Mouse (Mus musculus): ENCODE measurements at regions not wholly inside any gene's neighbourhood (a gene's known extent, or its start where the extent isn't known, plus 50 kb on each side); places are given as distances from the start of the nearest gene placed in this dataset.

DNA sequence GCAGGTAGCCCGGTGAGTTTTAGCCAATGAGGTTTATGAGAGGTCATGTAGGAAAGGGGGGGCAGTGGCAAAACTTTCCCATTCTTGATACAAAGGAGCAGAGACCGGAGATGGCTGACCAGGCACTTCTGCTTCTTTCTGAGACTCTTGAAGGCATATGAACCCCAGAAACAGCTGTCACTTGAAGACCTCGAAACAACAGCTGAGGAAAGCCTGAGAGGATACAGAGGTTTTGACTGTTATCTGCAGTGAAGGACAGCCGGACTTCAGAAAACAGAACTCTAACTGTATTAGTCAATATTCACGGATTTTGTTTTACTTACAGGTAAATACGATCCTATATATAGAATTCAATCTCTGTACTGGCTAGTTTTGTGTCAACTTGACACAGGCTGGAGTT, 50.0 kb upstream of the Tiparp start:
- H3K9me3 ChIP-seq (ENCODE audit: low read depth, low read length) = no peaks in the 10 kb centered on the region

DNA sequence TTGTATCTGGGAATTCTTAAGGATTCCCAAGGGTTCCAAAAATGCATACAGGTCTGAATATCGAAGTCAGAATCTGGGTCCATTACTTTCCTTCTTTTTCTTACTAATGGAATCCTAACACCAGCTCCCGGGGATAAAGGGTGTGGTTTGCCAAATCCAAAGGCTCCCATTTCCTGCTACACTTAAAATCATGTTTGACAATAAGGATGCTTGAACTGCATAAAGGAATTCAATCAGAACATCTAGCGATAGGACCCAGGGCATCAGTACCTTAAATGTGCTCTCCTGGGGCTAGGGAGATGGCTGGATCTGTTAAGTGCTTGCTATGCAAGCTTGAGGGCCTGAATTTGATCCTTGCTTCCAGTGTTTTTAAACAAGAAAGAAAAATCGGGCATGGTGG, 51.1 kb upstream of the Tiparp start:
- no peak overlapping the region for H3K9ac ChIP-seq
- DNase-seq = no peak
- no peak for TF ChIP-seq CTCF (IDR thresholded peaks at IDR 0.05; ENCODE audit: low read depth)
- H3K4me1 ChIP-seq (ENCODE audit: insufficient read depth) = 0 out of 2 replicates have a peak, but pooled peaks cover 2% of the 10 kb centered on the region
- H3K4me3 ChIP-seq (ENCODE audit: low read depth, low read length) = no peak overlapping the region
- no peak overlapping the region for H3K4me2 ChIP-seq
- no peak overlapping the region for H3K27ac ChIP-seq (ENCODE audit: low read depth)
- WGBS = 50% methylated on average over 4 of the region's 4 CpGs
- no peak for ATAC-seq (ENCODE audit: insufficient read depth)
- no peaks in the 10 kb centered on the region for H3K27me3 ChIP-seq (ENCODE audit: insufficient read depth, low read length)
- H3K36me3 ChIP-seq (ENCODE audit: insufficient read depth) = no peaks in the 10 kb centered on the region
- no peaks in the 10 kb centered on the region for H3K9me3 ChIP-seq (ENCODE audit: low read depth, low read length)

More for the DNA sequence above, 50.0 kb upstream of the Tiparp start:
- ATAC-seq (ENCODE audit: insufficient read depth) (no peak), DNase-seq (no peak)
- H3K27ac ChIP-seq (ENCODE audit: low read depth) = no peak overlapping the region
- 0 out of 2 replicates have a peak, but pooled peaks cover 2% of the 10 kb centered on the region for H3K4me1 ChIP-seq (ENCODE audit: insufficient read depth)
- no peaks in the 10 kb centered on the region for H3K27me3 ChIP-seq (ENCODE audit: insufficient read depth, low read length)
- WGBS = 80% methylated on average over 6 of the region's 6 CpGs
- TF ChIP-seq CTCF (IDR thresholded peaks at IDR 0.05; ENCODE audit: low read depth) = no peak
- no peaks in the 10 kb centered on the region for H3K36me3 ChIP-seq (ENCODE audit: insufficient read depth)
- no peak overlapping the region for H3K9ac ChIP-seq
- no peak overlapping the region for H3K4me2 ChIP-seq
- no peak overlapping the region for H3K4me3 ChIP-seq (ENCODE audit: low read depth, low read length)

DNA sequence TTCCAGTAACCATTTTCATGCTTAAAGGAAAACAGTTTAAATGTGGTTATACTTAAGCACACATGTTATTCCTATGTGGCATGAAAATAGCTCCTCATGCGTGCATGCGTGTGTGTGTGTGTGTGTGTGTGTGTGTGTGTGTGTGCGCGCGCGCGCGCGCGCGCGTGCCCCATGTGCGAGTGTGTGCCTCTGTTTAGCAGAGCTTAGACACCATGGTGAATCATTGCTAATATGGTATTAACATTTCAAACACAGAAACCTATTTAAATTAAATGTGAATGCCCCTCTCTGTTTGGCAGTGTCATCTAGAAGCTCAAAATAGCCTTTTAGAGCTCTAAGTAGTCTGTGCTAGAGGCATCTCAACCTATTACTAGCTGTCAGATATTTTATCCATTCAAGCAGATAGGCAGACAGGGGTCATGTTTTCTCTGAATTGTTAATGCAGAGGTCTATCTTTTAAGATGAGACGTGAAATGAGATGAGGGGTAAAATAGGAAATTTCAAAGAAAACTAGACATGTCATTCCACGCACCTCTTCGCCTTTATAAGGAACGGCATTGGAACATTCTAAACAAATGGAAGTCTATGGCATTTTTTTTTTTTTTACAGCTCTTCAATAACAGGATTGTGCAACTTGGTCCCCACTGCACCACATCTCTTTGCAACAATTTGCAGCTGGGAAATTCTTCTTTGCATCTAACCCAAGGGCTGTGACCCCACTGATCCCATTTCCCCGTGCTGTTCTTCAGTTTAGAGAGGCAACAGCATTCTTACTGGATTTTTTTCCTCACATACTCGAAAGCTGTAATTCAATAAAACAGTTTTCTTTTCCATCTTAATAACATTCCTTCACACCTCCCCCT, 51.9 kb upstream of the Tiparp start:
- H3K4me1 ChIP-seq (ENCODE audit: insufficient read depth) = no peaks in the 10 kb centered on the region
- ATAC-seq (ENCODE audit: insufficient read depth) (no peak), DNase-seq (peak; percentile 41)
- H3K27ac ChIP-seq (ENCODE audit: low read depth) = no peak overlapping the region
- H3K4me3 ChIP-seq (ENCODE audit: low read depth, low read length) = no peak overlapping the region
- H3K36me3 ChIP-seq (ENCODE audit: insufficient read depth) = no peaks in the 10 kb centered on the region
- WGBS = 75% methylated on average over 19 of the region's 19 CpGs
- no peak for TF ChIP-seq CTCF (IDR thresholded peaks at IDR 0.05; ENCODE audit: low read depth)
- H3K9me3 ChIP-seq (ENCODE audit: low read depth, low read length) = no peaks in the 10 kb centered on the region
- H3K9ac ChIP-seq = no peak overlapping the region
- H3K4me2 ChIP-seq = no peak overlapping the region
- no peaks in the 10 kb centered on the region for H3K27me3 ChIP-seq (ENCODE audit: insufficient read depth, low read length)

DNA sequence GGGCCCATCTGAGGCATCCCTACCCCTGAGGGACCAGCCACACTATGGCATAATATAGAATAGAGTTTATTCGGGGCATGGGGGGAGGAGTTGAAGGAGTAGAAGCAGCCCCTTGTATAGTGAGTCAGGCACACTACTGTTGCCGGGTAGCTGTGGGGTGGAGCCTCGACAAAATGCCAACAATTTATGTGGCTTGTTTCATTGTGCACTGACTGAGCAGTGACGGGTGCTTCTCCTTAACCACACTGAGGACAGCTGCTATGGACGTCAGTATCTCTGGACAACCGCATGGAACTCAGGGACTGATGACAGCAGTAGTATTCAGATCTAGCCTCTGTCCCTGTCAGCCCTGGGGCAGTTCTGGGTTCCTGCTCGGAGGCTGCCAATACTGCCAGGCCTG, 53.6 kb upstream of the Tiparp start:
- Histone ChIP-seq H3K36me3 (ENCODE audit: insufficient read depth) (no peaks in the 10 kb centered on the region), H3K4me3 (ENCODE audit: low read depth, low read length) (no peak overlapping the region), H3K9me3 (ENCODE audit: low read depth, low read length) (no peaks in the 10 kb centered on the region), H3K9ac (no peak overlapping the region), H3K27me3 (ENCODE audit: insufficient read depth, low read length) (no peaks in the 10 kb centered on the region), H3K4me2 (no peak overlapping the region), H3K4me1 (ENCODE audit: insufficient read depth) (no peaks in the 10 kb centered on the region), H3K27ac (ENCODE audit: low read depth) (no peak overlapping the region)
- no peak for TF ChIP-seq CTCF (IDR thresholded peaks at IDR 0.05; ENCODE audit: low read depth)
- no peak for ATAC-seq (ENCODE audit: insufficient read depth)
- WGBS = 62% methylated on average over 7 of the region's 7 CpGs
- no peak for DNase-seq

DNA sequence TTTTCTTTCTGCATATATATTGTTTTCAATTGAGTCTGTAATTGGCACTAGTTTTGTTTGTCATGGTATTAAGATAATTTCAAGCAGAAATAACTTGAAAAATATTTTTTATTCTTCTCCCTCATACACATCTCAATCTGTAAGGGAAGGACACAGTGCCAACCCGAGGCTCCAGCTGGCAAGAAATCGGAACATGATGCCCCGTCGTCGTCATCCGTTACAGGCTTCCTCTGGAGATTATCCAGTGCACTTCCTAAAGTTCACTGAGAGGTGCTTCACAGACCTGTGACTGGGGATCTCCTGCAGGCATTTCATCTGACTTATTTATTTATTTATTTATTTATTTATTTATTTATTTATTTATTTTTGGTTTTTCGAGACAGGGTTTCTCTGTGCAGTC, 56.4 kb upstream of the Tiparp start:
- Histone ChIP-seq H3K27me3 (ENCODE audit: insufficient read depth, low read length) (no peaks in the 10 kb centered on the region), H3K27ac (ENCODE audit: low read depth) (no peak overlapping the region), H3K4me1 (ENCODE audit: insufficient read depth) (no peaks in the 10 kb centered on the region), H3K4me3 (ENCODE audit: low read depth, low read length) (no peak overlapping the region), H3K9ac (no peak overlapping the region), H3K36me3 (ENCODE audit: insufficient read depth) (no peaks in the 10 kb centered on the region), H3K9me3 (ENCODE audit: low read depth, low read length) (no peaks in the 10 kb centered on the region), H3K4me2 (no peak overlapping the region)
- DNase-seq (no peak), ATAC-seq (ENCODE audit: insufficient read depth) (no peak)
- TF ChIP-seq CTCF (IDR thresholded peaks at IDR 0.05; ENCODE audit: low read depth) = no peak
- 87% methylated on average over 7 of the region's 7 CpGs for WGBS

DNA sequence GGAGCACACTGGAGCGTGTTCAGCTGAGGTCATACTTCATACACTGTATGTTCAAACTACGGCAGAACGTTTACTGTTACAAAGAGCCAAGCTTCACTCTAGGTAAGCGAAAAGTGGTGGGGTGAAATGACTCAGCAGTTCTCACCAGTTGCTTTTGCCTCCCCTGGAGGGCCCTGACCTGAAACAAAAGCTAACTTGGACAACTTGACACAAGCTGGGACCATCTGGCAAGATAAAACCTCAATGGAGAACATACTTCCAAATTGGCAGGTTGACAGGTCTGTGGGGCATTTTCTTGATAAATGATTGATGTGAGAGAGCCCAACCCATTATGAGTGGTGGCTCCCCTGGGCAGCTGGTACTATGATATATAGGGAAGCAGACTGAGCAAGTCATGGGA, 59.0 kb upstream of the Tiparp start:
- WGBS = 56% methylated on average over 4 of the region's 4 CpGs
- TF ChIP-seq CTCF (IDR thresholded peaks at IDR 0.05; ENCODE audit: low read depth) = no peak
- DNase-seq = no peak
- Histone ChIP-seq H3K4me2 (no peak overlapping the region), H3K4me1 (ENCODE audit: insufficient read depth) (no peaks in the 10 kb centered on the region), H3K4me3 (ENCODE audit: low read depth, low read length) (no peak overlapping the region), H3K27me3 (ENCODE audit: insufficient read depth, low read length) (no peaks in the 10 kb centered on the region), H3K36me3 (ENCODE audit: insufficient read depth) (no peaks in the 10 kb centered on the region), H3K9ac (no peak overlapping the region), H3K9me3 (ENCODE audit: low read depth, low read length) (no peaks in the 10 kb centered on the region), H3K27ac (ENCODE audit: low read depth) (no peak overlapping the region)
- ATAC-seq (ENCODE audit: insufficient read depth) = peak; percentile 14; the same call in 1 of the 2 replicates

- DNase-seq = peak; percentile 57
- no peak overlapping the region for H3K4me2 ChIP-seq
- no peak for TF ChIP-seq CTCF (IDR thresholded peaks at IDR 0.05; ENCODE audit: low read depth)
- no peaks in the 10 kb centered on the region for H3K4me1 ChIP-seq (ENCODE audit: insufficient read depth)
- peak; percentile 58; the same call in 1 of the 2 replicates for ATAC-seq (ENCODE audit: insufficient read depth)
- H3K27ac ChIP-seq (ENCODE audit: low read depth) = no peak overlapping the region
- no peaks in the 10 kb centered on the region for H3K36me3 ChIP-seq (ENCODE audit: insufficient read depth)
- H3K4me3 ChIP-seq (ENCODE audit: low read depth, low read length) = no peak overlapping the region
- WGBS = 32% methylated on average over 5 of the region's 5 CpGs
- no peaks in the 10 kb centered on the region for H3K27me3 ChIP-seq (ENCODE audit: insufficient read depth, low read length)
- no peaks in the 10 kb centered on the region for H3K9me3 ChIP-seq (ENCODE audit: low read depth, low read length)
- H3K9ac ChIP-seq = no peak overlapping the region
These were observed 63.4 kb upstream of the Tiparp start for GRCm38 (mm10) chr3:65464769-65465168.
